Mouse (Mus musculus) adrenal gland, postnatal 4 days (tissue): ENCODE results near the gene Gpr33. TPM values are rescaled to one million over a fixed set of nuclear protein-coding genes. Genes with fewer than 3 reads are reported as not detected.

Source experiments
- DNase-seq, 2 experiments: peaks; one replicate each; pipeline ENCODE4 v3.0.0; 2021 to 2022; ENCODE audit warnings: low spot score in 2 of 2, mixed read lengths in 2 of 2
- total RNA-seq, 2 experiments: library from RNA; stranded (reverse); gene quantifications; 2 replicates each; pipeline ENCODE4 v1.2.3; 2021

The Gpr33 gene
- total RNA-seq, 2 experiments from 2014 or later, result not detected

DNA sequence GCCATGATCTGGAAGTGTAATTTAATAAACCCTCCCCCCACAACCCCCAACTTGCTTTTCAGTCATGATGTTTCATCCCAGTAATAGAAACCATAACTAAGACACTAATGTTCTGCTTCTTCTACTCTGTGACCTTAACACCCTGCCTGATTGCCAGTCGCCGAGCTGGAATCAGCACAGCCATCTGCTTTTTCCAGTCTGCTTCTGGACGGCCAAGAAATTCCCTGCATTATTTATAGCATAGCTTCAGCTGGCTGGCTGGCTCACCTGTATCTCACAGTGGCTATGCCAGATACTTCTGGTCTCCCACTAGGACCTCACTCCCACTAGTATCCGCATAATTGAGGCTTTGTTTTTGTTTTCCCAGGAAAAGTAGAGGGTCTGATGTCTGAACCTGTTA is 42.0 kb downstream of the Gpr33 start:
- no peak for DNase-seq

GRCm38 (mm10) chr12:51985163-51985748 is 42.6 kb downstream of the Gpr33 start:
- DNase-seq, result no peak

GRCm38 (mm10) chr12:51983625-51984024 is 44.2 kb downstream of the Gpr33 start:
- no peak for DNase-seq

DNA sequence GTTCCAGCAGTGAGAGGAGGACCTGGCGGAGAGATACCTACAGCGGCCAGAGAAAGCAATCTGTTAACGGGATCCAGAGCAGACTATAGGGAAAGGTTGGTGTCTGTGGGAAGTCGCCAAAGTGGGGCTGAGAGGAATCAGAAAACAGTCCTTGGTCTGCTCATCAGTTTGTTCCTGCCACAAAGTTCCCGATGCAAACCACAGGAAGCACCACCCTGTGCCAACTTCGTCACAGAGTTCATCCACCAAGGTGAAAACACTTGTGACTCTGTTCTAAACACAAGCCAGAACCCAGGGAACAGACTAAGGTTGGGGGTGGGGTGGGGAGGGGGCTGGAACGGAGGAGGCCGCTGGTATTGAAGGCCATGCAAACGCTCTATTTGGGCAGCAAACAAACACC is 51.3 kb downstream of the Gpr33 start:
- DNase-seq, result no peak

DNA sequence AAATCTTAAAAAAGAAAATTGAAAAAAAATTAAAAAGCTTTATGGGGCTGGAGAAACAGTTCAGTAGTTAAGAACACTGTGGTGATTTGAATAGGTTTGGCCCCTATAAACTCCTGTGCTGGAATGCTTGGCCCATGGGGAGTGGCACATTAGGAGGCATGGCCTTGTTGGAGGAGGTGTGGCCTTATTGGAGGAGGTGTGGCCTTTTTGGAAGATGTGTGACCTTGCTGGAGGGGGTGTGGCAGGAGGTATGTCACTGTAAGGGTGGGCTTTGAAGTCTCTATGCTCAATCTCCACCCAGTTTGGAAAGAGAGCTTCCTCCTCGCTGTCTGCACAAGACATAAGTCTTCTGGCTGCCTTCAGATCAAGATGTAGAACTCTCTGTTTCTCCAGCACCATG is 53.5 kb downstream of the Gpr33 start:
- no peak for DNase-seq

Other genes with a start within 250 kb of the Gpr33 start
- gene Hectd1, start 198.5 kb downstream of the Gpr33 start, total RNA-seq, result 100 to 1,000 TPM in 1 of 2 experiments, 10 to 100 TPM in 1; 93.9 to 102 TPM
- 10 to 100 TPM; 21.1 to 23.4 TPM for gene Heatr5a, start 56.7 kb downstream of the Gpr33 start, total RNA-seq
- gene Dtd2, start 21.6 kb downstream of the Gpr33 start, total RNA-seq, result 10 to 100 TPM; 28.6 to 34.3 TPM
- 10 to 100 TPM; 15.4 to 15.9 TPM for gene Nubpl, start 69.7 kb upstream of the Gpr33 start, total RNA-seq